Mouse (Mus musculus): ENCODE data around the gene Arl4c.

Arl4c gene

DNA sequence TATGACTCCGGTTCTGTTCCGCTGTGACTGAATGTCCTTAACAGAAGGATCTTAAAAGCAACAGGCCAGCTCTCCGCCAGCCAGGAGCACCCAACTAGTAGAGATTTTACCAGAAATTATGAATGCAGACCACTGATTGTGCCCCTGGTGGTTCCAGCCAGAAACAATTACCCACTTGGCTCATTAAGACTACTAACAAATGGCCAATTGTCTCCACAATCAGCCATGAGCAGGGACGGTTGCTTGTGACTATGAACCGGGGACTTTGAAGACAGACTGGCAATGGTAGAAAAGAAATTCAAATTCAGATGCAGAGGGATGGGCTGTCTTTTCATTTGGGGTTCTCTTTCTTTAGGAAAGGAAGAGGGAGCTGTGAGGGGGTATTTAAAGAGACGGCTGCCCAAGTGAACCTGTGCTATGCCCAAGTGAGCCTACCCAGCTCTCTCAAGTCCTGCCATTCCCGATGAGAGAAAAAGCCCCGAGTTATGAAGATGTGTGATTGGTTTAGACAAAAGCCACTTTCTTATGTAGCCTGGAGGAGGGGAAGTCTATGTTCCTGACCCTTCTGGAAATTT lies 78.4 kb downstream of the Arl4c start:
- DNase-seq (ENCODE audit: low spot score) = peak; percentile 42

All from retina, embryonic 14.5 days (tissue).